Mouse (Mus musculus): ENCODE data around the gene Abcg2. TPM values are rescaled to one million over a fixed set of nuclear protein-coding genes. Genes with fewer than 3 reads are reported as not detected.
A peak's percentile ranks its signal among the peaks of the same experiment; 100 is the strongest.
"Not testable (repeated sequence)": the region's sequence is repeated elsewhere in the genome, so short reads cannot be mapped to it uniquely, and the experiment has no call there.

Gene Abcg2
- polyA plus RNA-seq, 1 experiment from 2014 or later: 57.3 TPM

- ATAC-seq (ENCODE audit: extremely low read depth, insufficient number of reproducible peaks, low FRiP score, low TSS enrichment): 0 out of 2 replicates have a peak, but pooled peaks have one; percentile 16
- not testable (repeated sequence) for H3K27me3 ChIP-seq (replicated peaks); H3K36me3 ChIP-seq; H3K27ac ChIP-seq (replicated peaks); H3K4me2 ChIP-seq; H3K9ac ChIP-seq; H3K9me3 ChIP-seq; H3K4me3 ChIP-seq
- peaks cover 34% of the 10 kb centered on the region for H3K4me1 ChIP-seq
These were observed 18.7 kb downstream of the Abcg2 start for GRCm38 (mm10) chr6:58602991-58603390.

GRCm38 (mm10) chr6:58603485-58604090 lies 19.3 kb downstream of the Abcg2 start:
- H3K27me3 ChIP-seq (replicated peaks); H3K9ac ChIP-seq; H3K36me3 ChIP-seq; H3K4me2 ChIP-seq; ATAC-seq (ENCODE audit: extremely low read depth, insufficient number of reproducible peaks, low FRiP score, low TSS enrichment); H3K4me3 ChIP-seq; H3K9me3 ChIP-seq; H3K27ac ChIP-seq (replicated peaks): not testable (repeated sequence)
- 61% methylated on average over 3 of the region's 3 CpGs for WGBS
- peaks cover 29% of the 10 kb centered on the region for H3K4me1 ChIP-seq

GRCm38 (mm10) chr6:58606642-58607041 lies 22.3 kb downstream of the Abcg2 start:
- no peaks in the 10 kb centered on the region for H3K36me3 ChIP-seq
- H3K27me3 ChIP-seq (replicated peaks): no peaks in the 10 kb centered on the region
- no peak overlapping the region for H3K9ac ChIP-seq
- WGBS: 79% methylated on average over 4 of the region's 4 CpGs
- no peak overlapping the region for H3K4me2 ChIP-seq
- no peaks in the 10 kb centered on the region for H3K9me3 ChIP-seq
- peaks cover 16% of the 10 kb centered on the region for H3K4me1 ChIP-seq
- no peak overlapping the region for H3K27ac ChIP-seq (replicated peaks)
- H3K4me3 ChIP-seq: no peak overlapping the region
- ATAC-seq (ENCODE audit: extremely low read depth, insufficient number of reproducible peaks, low FRiP score, low TSS enrichment): no peak

- H3K27ac ChIP-seq (replicated peaks): no peak overlapping the region
- no peak overlapping the region for H3K4me3 ChIP-seq
- H3K9ac ChIP-seq: no peak overlapping the region
- no peak overlapping the region for H3K4me2 ChIP-seq
- WGBS: 71% methylated on average over 2 of the region's 2 CpGs
- H3K4me1 ChIP-seq: peaks cover under 1% of the 10 kb centered on the region; the same call in 1 of the 2 replicates
- ATAC-seq (ENCODE audit: extremely low read depth, insufficient number of reproducible peaks, low FRiP score, low TSS enrichment): peak; percentile 44; the same call in 1 of the 2 replicates
- H3K27me3 ChIP-seq (replicated peaks): no peaks in the 10 kb centered on the region
- H3K9me3 ChIP-seq: no peaks in the 10 kb centered on the region
- H3K36me3 ChIP-seq: no peaks in the 10 kb centered on the region
These were observed 24.1 kb downstream of the Abcg2 start for GRCm38 (mm10) chr6:58608422-58608821.

GRCm38 (mm10) chr6:58609919-58610759 lies 25.8 kb downstream of the Abcg2 start:
- H3K27me3 ChIP-seq (replicated peaks): no peaks in the 10 kb centered on the region
- H3K36me3 ChIP-seq: no peaks in the 10 kb centered on the region
- no peaks in the 10 kb centered on the region for H3K4me1 ChIP-seq
- WGBS: 74% methylated on average over 6 of the region's 6 CpGs
- no peak overlapping the region for H3K27ac ChIP-seq (replicated peaks)
- no peak overlapping the region for H3K4me3 ChIP-seq
- no peak; the same call in 1 of the 2 replicates for ATAC-seq (ENCODE audit: extremely low read depth, insufficient number of reproducible peaks, low FRiP score, low TSS enrichment)
- H3K9ac ChIP-seq: no peak overlapping the region
- no peaks in the 10 kb centered on the region for H3K9me3 ChIP-seq
- H3K4me2 ChIP-seq: no peak overlapping the region

GRCm38 (mm10) chr6:58610760-58611654 lies 26.7 kb downstream of the Abcg2 start:
- Histone ChIP-seq H3K4me2 (no peak overlapping the region), H3K27me3 (replicated peaks) (no peaks in the 10 kb centered on the region), H3K9me3 (no peaks in the 10 kb centered on the region), H3K4me3 (no peak overlapping the region), H3K4me1 (no peaks in the 10 kb centered on the region), H3K27ac (replicated peaks) (no peak overlapping the region), H3K36me3 (no peaks in the 10 kb centered on the region), H3K9ac (no peak overlapping the region)
- 61% methylated on average over 4 of the region's 4 CpGs for WGBS
- peak; percentile 67; the same call in 1 of the 2 replicates for ATAC-seq (ENCODE audit: extremely low read depth, insufficient number of reproducible peaks, low FRiP score, low TSS enrichment)

GRCm38 (mm10) chr6:58624126-58624525 lies 39.8 kb downstream of the Abcg2 start:
- H3K4me3 ChIP-seq: no peak overlapping the region
- no peak overlapping the region for H3K27ac ChIP-seq (replicated peaks)
- no peak overlapping the region for H3K4me2 ChIP-seq
- 54% methylated on average over 5 of the region's 5 CpGs for WGBS
- H3K9me3 ChIP-seq: no peaks in the 10 kb centered on the region
- no peaks in the 10 kb centered on the region for H3K27me3 ChIP-seq (replicated peaks)
- peaks cover 3% of the 10 kb centered on the region for H3K4me1 ChIP-seq
- no peak for ATAC-seq (ENCODE audit: extremely low read depth, insufficient number of reproducible peaks, low FRiP score, low TSS enrichment)
- H3K9ac ChIP-seq: no peak overlapping the region
- peaks cover 5% of the 10 kb centered on the region; the same call in 1 of the 2 replicates for H3K36me3 ChIP-seq

- no peak overlapping the region for H3K27ac ChIP-seq (replicated peaks)
- H3K36me3 ChIP-seq: peaks cover 5% of the 10 kb centered on the region; the same call in 1 of the 2 replicates
- H3K4me1 ChIP-seq: peaks cover 17% of the 10 kb centered on the region
- no peak for ATAC-seq (ENCODE audit: extremely low read depth, insufficient number of reproducible peaks, low FRiP score, low TSS enrichment)
- no peak overlapping the region for H3K9ac ChIP-seq
- H3K4me2 ChIP-seq: no peak overlapping the region
- H3K4me3 ChIP-seq: no peak overlapping the region
- H3K9me3 ChIP-seq: no peaks in the 10 kb centered on the region
- H3K27me3 ChIP-seq (replicated peaks): no peaks in the 10 kb centered on the region
- WGBS: 49% methylated on average over 2 of the region's 2 CpGs
These were observed 44.9 kb downstream of the Abcg2 start for GRCm38 (mm10) chr6:58629238-58629637.

GRCm38 (mm10) chr6:58632419-58632818 lies 48.1 kb downstream of the Abcg2 start:
- H3K4me2 ChIP-seq: no peak overlapping the region
- H3K27me3 ChIP-seq (replicated peaks): no peaks in the 10 kb centered on the region
- ATAC-seq (ENCODE audit: extremely low read depth, insufficient number of reproducible peaks, low FRiP score, low TSS enrichment): no peak
- H3K27ac ChIP-seq (replicated peaks): no peak overlapping the region
- 31% methylated on average over 3 of the region's 3 CpGs for WGBS
- H3K9me3 ChIP-seq: no peaks in the 10 kb centered on the region
- peaks cover 17% of the 10 kb centered on the region for H3K4me1 ChIP-seq
- H3K9ac ChIP-seq: no peak overlapping the region
- H3K4me3 ChIP-seq: no peak overlapping the region
- no peaks in the 10 kb centered on the region for H3K36me3 ChIP-seq

- WGBS: 73% methylated on average over 4 of the region's 4 CpGs
These were observed 49.4 kb downstream of the Abcg2 start for GRCm38 (mm10) chr6:58633731-58634130.

GRCm38 (mm10) chr6:58638566-58638965 lies 54.2 kb downstream of the Abcg2 start:
- no peak overlapping the region for H3K4me3 ChIP-seq
- H3K4me1 ChIP-seq: peaks cover 21% of the 10 kb centered on the region
- no peak overlapping the region for H3K9ac ChIP-seq
- no peaks in the 10 kb centered on the region for H3K36me3 ChIP-seq
- H3K27me3 ChIP-seq (replicated peaks): no peaks in the 10 kb centered on the region
- H3K27ac ChIP-seq (replicated peaks): no peak overlapping the region
- no peaks in the 10 kb centered on the region for H3K9me3 ChIP-seq
- H3K4me2 ChIP-seq: no peak overlapping the region
- ATAC-seq (ENCODE audit: extremely low read depth, insufficient number of reproducible peaks, low FRiP score, low TSS enrichment): no peak

More at GRCm38 (mm10) chr6:58633731-58634130, 49.4 kb downstream of the Abcg2 start:
- no peaks in the 10 kb centered on the region for H3K36me3 ChIP-seq
- H3K9me3 ChIP-seq: no peaks in the 10 kb centered on the region
- H3K9ac ChIP-seq: no peak overlapping the region
- H3K27ac ChIP-seq (replicated peaks): no peak overlapping the region
- H3K27me3 ChIP-seq (replicated peaks): no peaks in the 10 kb centered on the region
- peaks cover 17% of the 10 kb centered on the region for H3K4me1 ChIP-seq
- ATAC-seq (ENCODE audit: extremely low read depth, insufficient number of reproducible peaks, low FRiP score, low TSS enrichment): no peak
- no peak overlapping the region for H3K4me2 ChIP-seq
- H3K4me3 ChIP-seq: no peak overlapping the region

All from heart, embryonic 13.5 days (tissue).